Mouse (Mus musculus) thymus, adult 2 months (tissue): ENCODE measurements around the gene Kbtbd8.

ENCODE experiments used
- CTCF ChIP-seq: fragments of 200-500 bp; IDR thresholded peaks from 2 replicates; pipeline ENCODE4 v1.5.1; 2012; ENCODE audit warnings: mild to moderate bottlenecking, control low read depth, low read length, moderate library complexity, borderline replicate concordance; ENCODE audit not compliant: control insufficient read depth, poor library complexity, insufficient read depth; ENCODE audit errors: extremely low read depth
- POLR2A ChIP-seq: fragments of 200-500 bp; IDR thresholded peaks from 2 replicates; pipeline ENCODE4 v1.6.1; 2012; ENCODE audit warnings: mild to moderate bottlenecking, low read length, control low read depth, moderate library complexity; ENCODE audit not compliant: control insufficient read depth, poor library complexity, insufficient read depth; ENCODE audit errors: extremely low read depth

DNA sequence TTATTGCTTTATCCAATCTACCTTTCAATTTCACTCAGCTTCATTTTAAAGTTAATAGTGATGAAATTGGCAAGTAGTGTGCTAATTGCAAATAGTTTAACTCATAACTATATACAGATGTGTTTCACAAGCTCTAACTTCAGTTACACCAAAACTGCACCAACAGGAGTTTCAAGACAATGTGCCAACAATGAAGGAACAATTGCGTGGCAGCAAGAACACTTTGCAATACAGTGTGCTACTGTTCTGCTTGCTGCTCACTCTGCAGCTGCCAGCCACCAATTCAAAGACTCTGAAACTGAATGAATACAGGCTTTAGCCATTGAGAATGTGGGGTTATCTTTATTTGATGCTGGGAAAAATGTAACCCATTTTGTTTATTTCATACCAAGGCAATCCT is 31.8 kb upstream of the Kbtbd8 start:
- TF ChIP-seq POLR2A (no peak), CTCF (no peak)
